Mouse (Mus musculus): ENCODE data around the gene 1700018B08Rik.

The 1700018B08Rik gene

GRCm38 (mm10) chr8:121562941-121563351, 18.8 kb upstream of the 1700018B08Rik start:
- DNase-seq (ENCODE audit: low spot score in 2 of 2), result no peak

GRCm38 (mm10) chr8:121561636-121562345, 17.7 kb upstream of the 1700018B08Rik start:
- peak in 1 of 2 experiments; percentile 39 for DNase-seq (ENCODE audit: low spot score in 2 of 2)

- DNase-seq (ENCODE audit: low spot score in 2 of 2), result no peak
These were observed 16.4 kb upstream of the 1700018B08Rik start for GRCm38 (mm10) chr8:121560432-121561100.

- DNase-seq (ENCODE audit: low spot score in 2 of 2), result no peak
These were observed 15.7 kb upstream of the 1700018B08Rik start for GRCm38 (mm10) chr8:121559801-121560200.

GRCm38 (mm10) chr8:121558538-121558937, 14.4 kb upstream of the 1700018B08Rik start:
- DNase-seq (ENCODE audit: low spot score in 2 of 2), result no peak

- no peak for DNase-seq (ENCODE audit: low spot score in 2 of 2)
These were observed 13.6 kb upstream of the 1700018B08Rik start for GRCm38 (mm10) chr8:121557746-121558145.

- no peak for DNase-seq (ENCODE audit: low spot score in 2 of 2)
These were observed 9.8 kb upstream of the 1700018B08Rik start for GRCm38 (mm10) chr8:121553831-121554475.

GRCm38 (mm10) chr8:121552506-121552905, 8.4 kb upstream of the 1700018B08Rik start:
- no peak for DNase-seq (ENCODE audit: low spot score in 2 of 2)

- DNase-seq (ENCODE audit: low spot score in 2 of 2), result no peak
These were observed 7.2 kb upstream of the 1700018B08Rik start for GRCm38 (mm10) chr8:121551065-121551985.

GRCm38 (mm10) chr8:121550056-121550455, 5.9 kb upstream of the 1700018B08Rik start:
- DNase-seq (ENCODE audit: low spot score in 2 of 2), result no peak

- peak; percentile 35 to 38 for DNase-seq (ENCODE audit: low spot score in 2 of 2)
These were observed 3.0 kb upstream of the 1700018B08Rik start for GRCm38 (mm10) chr8:121547132-121547531.

GRCm38 (mm10) chr8:121544936-121545335, 816 bp upstream of the 1700018B08Rik start:
- no peak for DNase-seq (ENCODE audit: low spot score in 2 of 2)

- DNase-seq (ENCODE audit: low spot score in 2 of 2), result no peak
These were observed 1.2 kb downstream of the 1700018B08Rik start for GRCm38 (mm10) chr8:121542901-121543300.

- no peak for DNase-seq (ENCODE audit: low spot score in 2 of 2)
These were observed 2.3 kb downstream of the 1700018B08Rik start for GRCm38 (mm10) chr8:121541862-121542261.

GRCm38 (mm10) chr8:121532381-121532780, 11.7 kb downstream of the 1700018B08Rik start:
- no peak for DNase-seq (ENCODE audit: low spot score in 2 of 2)

- no peak for DNase-seq (ENCODE audit: low spot score in 2 of 2)
These were observed 13.5 kb downstream of the 1700018B08Rik start for GRCm38 (mm10) chr8:121530639-121531038.

- no peak for DNase-seq (ENCODE audit: low spot score in 2 of 2)
These were observed 15.3 kb downstream of the 1700018B08Rik start for GRCm38 (mm10) chr8:121528790-121529189.

- DNase-seq (ENCODE audit: low spot score in 2 of 2), result no peak
These were observed 16.4 kb downstream of the 1700018B08Rik start for GRCm38 (mm10) chr8:121527751-121528150.

GRCm38 (mm10) chr8:121526811-121527550, 17.1 kb downstream of the 1700018B08Rik start:
- no peak for DNase-seq (ENCODE audit: low spot score in 2 of 2)

GRCm38 (mm10) chr8:121525111-121525818, 18.9 kb downstream of the 1700018B08Rik start:
- no peak for DNase-seq (ENCODE audit: low spot score in 2 of 2)

Data from urinary bladder, adult 18-20 months (tissue).